Mouse (Mus musculus) stomach, embryonic 14.5 days (tissue): ENCODE results near the gene Cep63. TPM values are rescaled to one million over a fixed set of nuclear protein-coding genes. Genes with fewer than 3 reads are reported as not detected.
A peak's percentile ranks its signal among the peaks of the same experiment; 100 is the strongest.

Experiments used
- ATAC-seq: fragments of 200-750 bp; cut with Nextera tagmentation; 2 replicates; pipeline ENCODE4 v1.8.0; 2017; ENCODE audit warnings: low read depth, moderate TSS enrichment; ENCODE audit not compliant: insufficient number of reproducible peaks, insufficient read depth, low FRiP score
- H3K27ac ChIP-seq: fragments of 300-500 bp; sonication (generic); 2 replicates; pipeline ENCODE4 v1.5.1; 2014; ENCODE audit warnings: mild to moderate bottlenecking, low read length, moderate library complexity, mixed read lengths
- H3K27me3 ChIP-seq: fragments of 300-500 bp; sonication (generic); 2 replicates; pipeline ENCODE4 v1.6.1; 2014; ENCODE audit warnings: low read length, control low read depth, mixed read lengths; ENCODE audit not compliant: control insufficient read depth, insufficient read depth
- H3K36me3 ChIP-seq: fragments of 300-500 bp; sonication (generic); 2 replicates; pipeline ENCODE4 v1.6.1; 2014; ENCODE audit warnings: mild to moderate bottlenecking, control low read depth, low read length, moderate library complexity, mixed read lengths; ENCODE audit not compliant: control insufficient read depth, insufficient read depth
- H3K4me1 ChIP-seq: fragments of 300-500 bp; sonication (generic); 2 replicates; pipeline ENCODE4 v1.6.1; 2014; ENCODE audit warnings: low read length, control low read depth, mixed read lengths; ENCODE audit not compliant: control insufficient read depth, insufficient read depth
- H3K4me2 ChIP-seq: fragments of 300-500 bp; sonication (generic); replicated peaks from 2 replicates; pipeline ENCODE4 v1.6.1; 2014; ENCODE audit warnings: low read depth, low read length, control low read depth
- H3K4me3 ChIP-seq: fragments of 300-500 bp; sonication (generic); 2 replicates; pipeline ENCODE4 v1.5.1; 2014; ENCODE audit warnings: low read depth, low read length, control low read depth
- H3K9ac ChIP-seq: fragments of 300-500 bp; sonication (generic); replicated peaks from 2 replicates; pipeline ENCODE4 v1.6.1; 2014; ENCODE audit warnings: low read depth, mild to moderate bottlenecking, control low read depth, low read length, moderate library complexity, mixed read lengths
- H3K9me3 ChIP-seq: fragments of 300-500 bp; sonication (generic); 2 replicates; pipeline ENCODE4 v1.6.1; 2016; ENCODE audit warnings: low read depth, low read length, control low read depth; ENCODE audit not compliant: control insufficient read depth
- WGBS: fragments of 180-500 bp; shearing (Covaris S2); extraction: QIAGEN DNeasy Blood & Tissue Kit; methylation state at CpG from one replicate; pipeline ENCODE4 v1.1.7; 2014; 5-methylcytosine and 5-hydroxymethylcytosine counted together
- polyA plus RNA-seq: library from polyadenylated mRNA; unstranded; fragments of >200 nt; fragmentation: Nextera tagmentation; extraction: Ambion mirVana; gene quantifications from 2 replicates; pipeline ENCODE4 v1.2.1, GENCODE M21; 2014

Gene Cep63
- polyA plus RNA-seq, result 42.7 and 46.4 TPM in 2 replicates

DNA sequence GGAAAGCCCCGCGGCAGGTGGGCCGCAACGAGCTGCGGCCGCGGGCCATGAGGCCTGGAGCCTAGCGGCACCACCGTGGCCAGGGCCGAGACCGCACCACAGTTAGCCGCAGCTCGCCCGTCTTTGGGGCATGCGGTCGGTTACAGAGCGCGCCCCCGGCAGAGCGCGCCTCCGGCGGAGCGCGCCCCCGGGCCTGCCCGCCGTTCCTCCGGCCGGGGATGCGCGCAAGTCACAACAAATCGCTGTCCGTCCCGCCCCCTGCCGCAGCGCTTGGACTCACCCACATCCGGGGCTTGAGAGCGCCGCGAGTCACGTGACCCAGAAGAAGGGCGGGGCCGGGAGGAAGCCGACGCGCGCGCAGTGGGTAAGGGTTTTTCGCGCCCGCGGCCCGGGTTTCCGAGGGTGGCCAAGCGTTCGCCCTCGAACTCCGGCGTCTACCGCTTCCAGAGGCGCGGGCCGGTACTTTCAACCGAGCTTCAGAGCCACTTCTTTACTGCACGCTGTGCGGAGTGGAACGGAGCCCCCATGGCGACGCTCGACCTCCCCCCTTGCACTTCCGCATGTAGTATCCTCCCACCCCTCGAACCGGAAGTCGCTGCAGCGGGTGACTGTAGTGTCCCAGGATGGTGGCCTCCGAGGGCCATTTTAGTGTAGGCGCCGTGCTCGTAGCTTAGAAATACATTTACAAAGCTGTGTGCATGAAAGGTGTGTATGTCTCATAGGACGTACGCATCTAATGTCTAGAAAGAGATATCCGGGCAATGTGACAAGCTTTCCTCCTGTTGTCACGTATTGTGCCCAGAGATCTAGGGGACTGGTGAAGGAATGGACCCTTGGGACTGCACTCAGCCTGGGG is at the start of gene Cep63, which contains the start of gene Anapc13:
TSS of gene Cep63 (minus strand) at position 552 of the 856 bp plus-strand sequence.
TSS of gene Anapc13 (plus strand) at position 314 of the 856 bp plus-strand sequence.
- Histone ChIP-seq H3K9me3 (no peaks in the 10 kb centered on the region), H3K27ac (peak within 1 kb of the TSS; percentile 92), H3K4me1 (peaks cover 8% of the 10 kb centered on the region; the same call in 1 of the 2 replicates), H3K9ac (peak within 1 kb of the TSS; percentile 94), H3K27me3 (no peaks in the 10 kb centered on the region), H3K4me3 (peak within 1 kb of the TSS; percentile 85), H3K4me2 (peak within 1 kb of the TSS; percentile 66), H3K36me3 (no peaks in the 10 kb centered on the region; the same call in 1 of the 2 replicates)
- under 1% methylated on average over 81 of the region's 84 CpGs for WGBS
- peak; percentile 94 for ATAC-seq

DNA sequence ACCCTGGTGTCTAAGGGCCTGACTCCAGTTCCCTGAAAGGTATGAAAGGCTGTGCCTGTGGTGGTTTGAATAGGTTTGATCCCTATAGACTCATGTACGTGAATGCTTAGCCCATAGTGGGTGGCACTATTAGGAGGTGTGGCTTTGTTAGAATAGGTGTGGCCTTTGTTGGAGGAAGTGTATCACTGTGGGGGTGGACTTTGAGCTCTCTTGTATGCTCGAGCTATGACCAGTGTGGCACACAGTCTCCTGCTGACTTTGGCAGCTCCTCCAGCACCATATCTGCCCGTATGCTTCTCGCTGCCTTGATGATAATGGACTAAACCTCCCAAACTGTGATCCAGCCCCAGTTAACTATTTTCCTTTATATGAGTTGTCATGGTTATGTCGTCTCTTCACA is 49.6 kb upstream of the Cep63 start:
- peaks cover 12% of the 10 kb centered on the region; the same call in 1 of the 2 replicates for H3K4me1 ChIP-seq
- WGBS, result 76% methylated on average over 5 of the region's 5 CpGs
- no peak for ATAC-seq
- no peaks in the 10 kb centered on the region for H3K27me3 ChIP-seq
- no peaks in the 10 kb centered on the region for H3K36me3 ChIP-seq
- no peak overlapping the region for H3K9ac ChIP-seq
- H3K4me3 ChIP-seq, result no peak overlapping the region
- no peak overlapping the region for H3K4me2 ChIP-seq
- H3K9me3 ChIP-seq, result no peaks in the 10 kb centered on the region
- no peak overlapping the region for H3K27ac ChIP-seq

GRCm38 (mm10) chr9:102673381-102673780 is 47.0 kb upstream of the Cep63 start:
- Histone ChIP-seq H3K4me1 (peaks cover 12% of the 10 kb centered on the region; the same call in 1 of the 2 replicates), H3K27me3 (no peaks in the 10 kb centered on the region), H3K36me3 (no peaks in the 10 kb centered on the region), H3K9ac (no peak overlapping the region), H3K4me3 (no peak overlapping the region), H3K4me2 (no peak overlapping the region), H3K9me3 (no peaks in the 10 kb centered on the region), H3K27ac (no peak overlapping the region)
- ATAC-seq, result no peak
- 69% methylated on average over 7 of the region's 7 CpGs for WGBS

GRCm38 (mm10) chr9:102668906-102669305 is 42.6 kb upstream of the Cep63 start:
- WGBS, result 84% methylated on average over 12 of the region's 12 CpGs
- ATAC-seq, result no peak
- no peaks in the 10 kb centered on the region for H3K36me3 ChIP-seq

DNA sequence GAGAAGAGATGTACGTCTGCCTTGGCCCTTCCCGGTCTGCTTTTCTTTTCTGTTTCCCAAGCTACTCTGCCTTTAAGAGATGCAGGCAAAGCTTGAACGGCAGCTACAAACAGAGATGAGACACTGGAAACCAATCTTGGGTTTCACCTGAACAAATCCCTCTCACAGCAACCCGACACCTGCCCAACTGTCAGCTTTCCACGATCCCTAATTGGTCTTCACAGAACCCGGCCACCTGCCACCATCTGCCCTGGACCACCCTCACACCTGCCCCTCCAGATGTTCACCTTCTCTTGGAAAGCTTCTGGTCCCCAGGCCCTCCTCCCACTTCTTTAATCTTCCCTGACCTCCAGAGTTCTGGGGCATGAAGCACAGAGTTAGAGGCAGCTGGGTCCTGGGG is 41.8 kb upstream of the Cep63 start:
- Histone ChIP-seq H3K27me3 (no peaks in the 10 kb centered on the region), H3K36me3 (no peaks in the 10 kb centered on the region), H3K4me2 (no peak overlapping the region), H3K27ac (no peak overlapping the region), H3K4me1 (peaks cover 9% of the 10 kb centered on the region; the same call in 1 of the 2 replicates), H3K9me3 (no peaks in the 10 kb centered on the region), H3K9ac (no peak overlapping the region), H3K4me3 (no peak overlapping the region)
- 22% methylated on average over 6 of the region's 6 CpGs for WGBS
- no peak for ATAC-seq

More at GRCm38 (mm10) chr9:102668906-102669305, 42.6 kb upstream of the Cep63 start:
- no peak overlapping the region for H3K4me2 ChIP-seq
- no peaks in the 10 kb centered on the region for H3K27me3 ChIP-seq
- H3K9ac ChIP-seq, result no peak overlapping the region
- H3K27ac ChIP-seq, result no peak overlapping the region
- H3K4me1 ChIP-seq, result peaks cover 12% of the 10 kb centered on the region; the same call in 1 of the 2 replicates
- H3K4me3 ChIP-seq, result no peak overlapping the region
- H3K9me3 ChIP-seq, result no peaks in the 10 kb centered on the region

DNA sequence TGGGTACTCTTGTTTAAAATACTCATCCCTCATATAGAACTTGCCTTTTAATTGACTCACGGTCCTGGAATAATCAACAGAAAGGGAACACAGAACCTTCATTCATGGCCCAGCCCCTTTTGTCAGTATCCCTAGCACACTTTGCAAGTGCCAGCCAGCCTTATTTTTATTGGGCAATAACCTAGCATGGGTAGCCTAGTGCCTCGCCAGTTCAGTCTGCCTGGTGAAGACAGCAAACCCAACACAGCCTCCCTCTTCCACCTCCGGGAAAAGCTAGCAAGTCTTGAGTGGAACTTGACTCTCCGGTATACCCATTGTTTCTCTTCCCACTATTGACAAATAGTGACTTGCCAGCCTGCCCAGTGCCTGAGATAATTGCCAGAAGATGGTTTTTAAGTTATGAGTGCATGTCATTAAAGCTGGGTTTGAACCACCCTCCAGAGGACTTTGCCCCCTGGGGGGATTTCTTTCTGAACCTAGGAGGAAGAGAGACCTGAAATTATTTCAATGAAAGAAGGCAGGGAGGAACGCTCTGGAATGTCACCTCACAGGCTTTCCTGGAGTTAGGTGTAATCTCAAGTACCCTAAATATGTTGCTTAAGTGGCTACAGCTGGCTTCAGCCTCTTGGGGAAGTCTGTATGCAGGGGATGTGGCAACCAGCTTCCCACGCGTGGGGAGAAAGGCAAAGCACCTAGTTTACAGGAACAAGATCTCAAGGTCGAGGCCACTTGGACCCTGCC is 30.2 kb upstream of the Cep63 start:
- H3K4me3 ChIP-seq, result no peak overlapping the region
- H3K27ac ChIP-seq, result no peak overlapping the region
- H3K36me3 ChIP-seq, result no peaks in the 10 kb centered on the region
- peaks cover 5% of the 10 kb centered on the region; the same call in 1 of the 2 replicates for H3K4me1 ChIP-seq
- no peak for ATAC-seq
- WGBS, result 57% methylated on average over 8 of the region's 8 CpGs
- no peaks in the 10 kb centered on the region for H3K9me3 ChIP-seq
- no peak overlapping the region for H3K9ac ChIP-seq
- H3K4me2 ChIP-seq, result no peak overlapping the region
- H3K27me3 ChIP-seq, result no peaks in the 10 kb centered on the region

DNA sequence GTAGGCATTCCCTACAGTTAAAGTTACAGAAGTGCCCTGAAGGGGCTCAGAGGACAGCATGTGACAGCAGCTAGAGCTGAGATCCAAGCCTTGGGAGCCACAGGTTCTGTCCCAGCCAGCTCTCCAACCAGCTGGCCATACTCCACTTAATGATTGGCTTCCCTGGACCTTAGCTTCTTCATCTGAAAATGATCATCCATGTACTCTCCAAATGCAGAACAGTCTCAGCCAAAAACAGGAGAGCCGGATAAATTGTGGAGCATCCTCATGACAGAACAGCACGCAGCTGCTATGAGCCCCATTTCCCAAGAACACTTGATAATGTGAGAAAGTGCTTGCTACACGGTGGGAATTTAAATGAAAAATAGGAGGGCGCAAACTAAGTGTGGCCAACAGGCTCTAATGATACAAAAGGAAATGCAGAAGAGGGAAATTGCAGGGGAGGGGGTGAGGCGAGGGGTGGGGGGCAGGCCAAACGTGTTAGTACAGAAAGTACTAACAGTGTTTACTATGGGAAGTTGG is 24.9 kb upstream of the Cep63 start:
- no peak for ATAC-seq
- H3K9me3 ChIP-seq, result no peaks in the 10 kb centered on the region
- H3K9ac ChIP-seq, result no peak overlapping the region
- no peak overlapping the region for H3K4me3 ChIP-seq
- H3K4me1 ChIP-seq, result peaks cover 20% of the 10 kb centered on the region
- 43% methylated on average over 6 of the region's 6 CpGs for WGBS
- H3K36me3 ChIP-seq, result no peaks in the 10 kb centered on the region
- H3K4me2 ChIP-seq, result no peak overlapping the region
- H3K27ac ChIP-seq, result no peak overlapping the region
- no peaks in the 10 kb centered on the region for H3K27me3 ChIP-seq

GRCm38 (mm10) chr9:102650637-102651036 is 24.3 kb upstream of the Cep63 start:
- no peak overlapping the region for H3K9ac ChIP-seq
- no peak overlapping the region for H3K4me3 ChIP-seq
- WGBS, result 21% methylated on average over 7 of the region's 7 CpGs
- peaks cover 20% of the 10 kb centered on the region for H3K4me1 ChIP-seq
- ATAC-seq, result no peak
- no peaks in the 10 kb centered on the region for H3K27me3 ChIP-seq
- no peaks in the 10 kb centered on the region for H3K36me3 ChIP-seq
- peak overlapping the region; percentile 17; the same call in 1 of the 2 replicates for H3K27ac ChIP-seq
- H3K4me2 ChIP-seq, result 0 out of 2 replicates have a peak overlapping the region, but pooled peaks have one; percentile 19
- no peaks in the 10 kb centered on the region for H3K9me3 ChIP-seq
